Mouse (Mus musculus): ENCODE measurements around the gene Prmt8.

Gene Prmt8

GRCm38 (mm10) chr6:127769275-127770156 lies at the start of gene Prmt8:
Gene Prmt8 (minus strand): TSS chr6:127769472.
- CTCF ChIA-PET, result no interaction called here

DNA sequence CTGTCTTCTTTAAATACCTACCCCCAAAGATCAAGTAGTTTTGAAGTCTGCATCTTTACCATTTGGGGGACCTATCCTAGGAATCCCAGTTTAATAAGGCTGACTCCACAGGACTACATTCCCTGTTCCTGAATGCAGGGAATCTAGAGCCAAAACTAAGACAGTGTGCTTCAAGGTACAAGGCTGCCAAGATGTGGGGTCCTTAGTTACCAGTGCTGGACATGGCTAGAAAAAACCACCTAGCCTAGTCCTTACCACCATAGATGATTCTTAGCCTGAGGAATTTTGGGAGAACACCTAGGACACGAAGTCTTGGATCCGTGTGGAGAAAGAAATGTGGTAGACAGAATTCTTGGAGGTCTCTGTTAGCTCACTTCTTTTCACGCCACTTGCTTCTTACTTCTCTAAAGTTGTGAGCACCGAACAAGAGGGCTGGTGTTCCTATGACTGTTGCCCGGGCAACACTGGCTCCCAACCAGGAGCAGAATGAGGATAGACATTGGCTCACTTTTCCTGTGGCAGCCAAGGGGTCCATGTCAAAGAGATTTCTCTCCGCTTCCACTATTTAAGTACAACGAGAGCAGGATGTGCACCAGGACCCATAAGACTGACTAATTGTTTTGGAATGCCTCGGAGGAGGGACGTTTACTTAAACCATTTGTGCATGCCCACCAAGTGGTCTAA lies 33.9 kb upstream of the Prmt8 start:
- CTCF ChIA-PET, result no interaction called here

- CTCF ChIA-PET, result no interaction called here
Observed at GRCm38 (mm10) chr6:127802211-127802610, 32.9 kb upstream of the Prmt8 start.

GRCm38 (mm10) chr6:127790023-127790422 lies 20.8 kb upstream of the Prmt8 start:
- CTCF ChIA-PET, result no interaction called here

- CTCF ChIA-PET, result no interaction called here
Observed at GRCm38 (mm10) chr6:127770806-127771205, 1.5 kb upstream of the Prmt8 start.

DNA sequence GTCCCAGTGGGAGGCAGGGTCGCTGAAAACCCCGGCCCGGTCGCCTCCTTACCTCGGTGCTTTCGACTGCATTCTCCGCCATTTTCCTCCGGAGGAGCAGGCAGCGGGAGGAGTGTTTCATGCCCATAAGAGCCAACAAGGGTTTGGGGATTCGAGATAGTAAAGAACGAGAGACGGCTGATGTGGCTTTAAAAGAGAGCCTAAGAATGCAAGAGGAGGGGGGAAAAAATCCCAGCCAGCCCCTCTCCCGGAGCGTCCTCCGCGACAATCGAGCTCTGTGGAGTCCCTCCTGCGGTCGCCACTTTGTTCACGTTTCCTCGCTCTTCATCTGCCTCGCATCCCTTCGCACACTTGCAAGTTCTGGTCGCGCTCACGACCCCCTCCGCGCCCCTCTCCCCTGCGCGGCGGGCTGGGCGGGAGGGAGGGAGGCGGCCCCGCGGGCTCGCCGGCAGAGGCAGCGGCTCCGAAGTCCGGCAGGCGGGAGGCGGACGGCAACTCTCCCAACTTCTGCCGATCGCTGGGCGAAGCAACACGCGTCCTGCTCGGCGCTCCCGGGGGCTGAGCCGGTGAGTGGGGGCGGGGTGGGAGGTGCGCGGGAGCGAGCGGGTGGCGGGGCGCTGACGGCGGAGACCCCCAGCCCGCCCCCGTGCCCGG lies 524 bp downstream of the Prmt8 start:
- CTCF ChIA-PET, result no interaction called here

DNA sequence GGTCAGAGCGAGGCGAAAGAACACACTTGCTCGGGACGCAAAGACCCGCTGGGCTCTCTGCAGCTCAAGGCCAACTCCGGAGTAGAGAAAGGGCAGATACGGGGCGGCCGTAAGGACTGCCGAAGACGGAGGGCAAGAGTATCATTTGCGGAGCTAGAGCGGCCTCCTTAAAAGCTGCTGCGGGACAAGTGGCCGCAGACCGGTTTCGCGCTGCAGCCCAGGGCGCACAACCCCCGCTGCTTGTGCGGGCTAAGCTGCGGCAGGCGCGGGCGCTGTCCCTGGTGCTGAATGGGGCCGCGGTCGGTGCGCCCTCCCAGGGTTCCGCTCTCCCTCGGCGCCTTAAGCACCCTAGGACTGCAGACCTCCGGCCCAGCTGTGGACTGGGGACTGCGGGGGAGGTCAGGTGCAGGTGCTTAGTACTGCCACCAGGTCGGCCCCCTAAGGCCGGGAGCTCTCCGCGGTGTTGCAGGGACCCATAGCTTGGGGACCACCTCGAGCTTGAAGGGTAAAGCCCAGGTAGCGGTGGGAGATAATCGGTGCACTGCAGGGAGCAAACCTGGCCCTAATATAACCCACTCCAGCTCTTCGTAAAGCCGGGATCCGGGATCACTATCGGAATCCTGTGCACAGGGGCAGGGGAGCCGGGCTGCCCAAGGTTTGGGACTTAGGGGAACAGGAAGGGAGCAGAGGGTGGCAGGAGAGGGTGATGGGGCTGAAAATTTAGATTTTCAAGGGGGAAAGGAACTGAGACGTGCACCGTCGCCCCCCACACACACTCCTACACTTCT lies 1.4 kb downstream of the Prmt8 start:
- CTCF ChIA-PET, result no interaction called here

- CTCF ChIA-PET, result no interaction called here
Observed at GRCm38 (mm10) chr6:127767201-127767705, 2.0 kb downstream of the Prmt8 start.

DNA sequence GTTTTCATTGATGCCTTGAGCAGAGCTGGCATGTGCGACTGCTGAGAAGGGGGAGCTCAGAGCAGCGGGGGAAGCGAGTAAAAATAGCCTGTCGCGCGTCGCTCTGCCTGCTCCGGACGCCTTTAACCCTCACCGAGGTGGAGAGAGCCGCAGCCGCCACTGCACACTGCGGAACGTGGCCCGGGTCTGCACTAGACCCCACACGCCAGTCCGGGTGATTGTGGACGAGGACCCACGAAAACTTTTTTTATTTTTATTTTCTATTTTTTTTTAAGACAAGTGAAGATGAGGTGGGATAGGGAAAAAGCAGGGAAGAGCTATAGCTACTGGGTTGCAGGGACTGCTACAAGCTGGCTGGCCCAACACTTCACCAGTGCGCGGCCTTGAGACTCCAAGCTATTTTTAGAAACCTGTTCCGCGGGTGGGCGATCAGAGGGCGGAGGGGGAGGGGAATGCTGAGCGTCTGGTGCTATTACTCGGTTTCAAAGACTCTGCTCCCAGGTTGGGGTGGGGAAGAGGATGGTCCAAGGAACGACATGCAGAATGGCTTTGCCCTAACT lies 2.6 kb downstream of the Prmt8 start:
- CTCF ChIA-PET, result no interaction called here

DNA sequence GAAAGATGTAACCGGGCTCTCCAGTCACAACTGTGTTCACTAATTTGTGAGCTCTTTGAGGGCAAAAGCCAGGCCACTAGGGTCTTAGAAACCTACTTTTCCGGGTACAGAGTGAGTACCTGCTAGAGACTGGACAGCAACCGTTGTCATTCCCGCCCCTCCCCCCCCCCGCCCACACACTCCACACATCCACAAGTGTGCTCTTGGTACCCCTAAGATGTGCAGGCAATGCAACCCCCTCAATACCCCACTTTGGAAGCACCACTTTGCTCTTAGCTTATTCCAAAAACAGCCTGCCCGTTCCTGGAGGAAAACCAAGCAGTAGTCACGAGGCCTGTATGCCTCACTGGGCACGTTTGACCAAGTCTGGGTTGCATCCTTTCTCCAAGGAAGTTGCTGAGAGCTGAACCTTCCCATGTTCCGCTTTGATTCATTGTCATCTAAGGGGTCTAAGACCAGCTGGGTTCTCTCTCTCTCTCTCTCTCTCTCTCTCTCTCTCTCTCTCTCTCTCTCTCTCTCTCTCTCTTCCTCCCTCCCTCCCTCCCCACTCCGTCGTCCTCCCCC lies 3.1 kb downstream of the Prmt8 start:
- CTCF ChIA-PET, result no interaction called here

DNA sequence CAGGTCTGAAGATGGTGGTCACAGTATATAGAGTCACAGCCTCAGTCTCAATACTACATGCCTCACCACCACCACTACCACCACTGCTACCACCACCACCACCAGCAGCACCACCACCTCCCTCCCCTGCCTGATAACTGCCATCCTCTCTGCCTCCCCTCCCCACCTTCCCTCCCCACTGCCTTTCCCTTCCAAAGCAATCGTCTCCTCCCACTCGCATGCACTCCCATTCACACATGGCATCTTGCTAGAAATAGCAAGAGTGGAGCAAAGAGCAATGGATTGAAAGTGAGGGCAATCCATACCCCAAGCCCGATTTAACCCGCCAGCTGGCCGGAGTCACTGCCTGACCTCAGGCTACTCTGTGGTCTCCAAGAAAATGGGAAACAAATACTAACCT lies 3.7 kb downstream of the Prmt8 start:
- CTCF ChIA-PET, result no interaction called here

GRCm38 (mm10) chr6:127758264-127758663 lies 11.0 kb downstream of the Prmt8 start:
- CTCF ChIA-PET, result no interaction called here

- CTCF ChIA-PET, result no interaction called here
Observed at GRCm38 (mm10) chr6:127757667-127758167, 11.6 kb downstream of the Prmt8 start.

- CTCF ChIA-PET, result interaction anchor here (0.6 kb wide), 2 partner anchors 37 to 1511 kb away, joined by 3 to 22 read pairs; no protein-coding TSS in a partner anchor
Observed at GRCm38 (mm10) chr6:127756856-127757255, 12.4 kb downstream of the Prmt8 start.

- CTCF ChIA-PET, result no interaction called here
Observed at GRCm38 (mm10) chr6:127753228-127753627, 16.0 kb downstream of the Prmt8 start.

DNA sequence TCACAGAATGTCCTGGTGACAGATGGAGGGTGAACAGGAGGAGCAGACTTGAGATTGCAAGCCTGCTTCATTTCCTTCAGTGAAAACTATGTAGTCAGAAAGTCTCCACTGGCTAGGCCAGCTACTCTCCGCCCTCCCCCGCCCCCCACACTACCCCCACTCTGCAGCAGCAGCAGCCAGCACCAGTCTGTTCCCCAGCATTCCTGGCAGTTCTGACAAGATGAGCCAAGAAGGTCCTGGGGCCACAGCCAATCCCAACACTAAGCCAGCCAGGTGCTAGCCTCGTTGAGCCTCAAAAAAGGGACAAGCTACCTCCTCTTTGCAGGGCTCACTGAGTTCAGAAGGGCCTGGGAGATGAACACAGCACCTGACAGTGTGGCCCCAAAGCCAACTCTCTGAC lies 16.6 kb downstream of the Prmt8 start:
- CTCF ChIA-PET, result no interaction called here

- CTCF ChIA-PET, result no interaction called here
Observed at GRCm38 (mm10) chr6:127751499-127751898, 17.8 kb downstream of the Prmt8 start.

GRCm38 (mm10) chr6:127748793-127749192 lies 20.5 kb downstream of the Prmt8 start:
- CTCF ChIA-PET, result no interaction called here

- CTCF ChIA-PET, result no interaction called here
Observed at GRCm38 (mm10) chr6:127742290-127742689, 27.0 kb downstream of the Prmt8 start.

DNA sequence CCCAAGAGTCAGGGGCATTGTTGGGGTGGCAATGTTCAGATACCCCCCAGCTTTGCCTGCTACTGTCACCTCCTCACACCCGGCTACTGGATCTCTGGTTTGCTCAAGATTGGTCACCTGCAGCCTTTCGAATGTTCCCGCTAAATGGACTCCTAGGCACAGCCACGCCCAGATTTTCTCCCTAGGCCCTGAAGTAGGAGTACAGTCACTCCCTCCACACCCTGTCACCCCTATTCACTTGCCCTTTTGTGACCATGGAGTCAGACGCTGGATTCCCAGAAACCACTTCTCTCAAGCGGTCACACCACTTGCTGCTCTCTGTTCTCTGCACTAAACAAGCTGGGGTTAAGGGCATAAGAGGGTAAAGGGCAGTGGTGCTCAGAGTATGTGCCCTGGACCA lies 28.1 kb downstream of the Prmt8 start:
- CTCF ChIA-PET, result interaction anchor here (0.5 kb wide), 1 partner anchor 8 kb away, joined by 3 read pairs; no protein-coding TSS in a partner anchor

DNA sequence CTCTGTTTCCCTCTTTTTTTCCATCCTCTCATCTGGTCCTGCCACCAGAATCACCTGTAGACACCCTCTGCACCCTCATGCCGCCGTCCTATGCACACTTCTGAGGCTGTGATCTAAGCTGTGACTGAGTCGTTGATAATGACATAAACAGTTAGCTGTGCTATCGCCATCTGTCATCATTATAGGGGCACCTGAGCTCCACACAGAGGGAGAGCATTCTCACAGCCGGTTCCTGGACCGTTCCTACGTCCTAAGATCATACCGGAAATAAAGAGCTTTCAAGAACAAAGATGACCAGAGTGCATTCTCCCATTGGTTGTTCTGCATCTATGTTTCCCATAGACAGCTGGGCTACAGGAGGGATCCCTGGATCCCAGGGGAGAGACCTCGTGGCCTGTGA lies 28.6 kb downstream of the Prmt8 start:
- CTCF ChIA-PET, result no interaction called here
